Mouse (Mus musculus) testis, postnatal 10 days (tissue): Measurements from ENCODE around the gene Trim26.
A peak's percentile ranks its signal among the peaks of the same experiment; 100 is the strongest.
"Not testable (repeated sequence)": the region's sequence is repeated elsewhere in the genome, so short reads cannot be mapped to it uniquely, and the experiment has no call there.

Source experiments
- DNase-seq: peaks from one replicate; pipeline ENCODE4 v3.0.0; 2021; ENCODE audit warnings: low spot score

The Trim26 gene

DNA sequence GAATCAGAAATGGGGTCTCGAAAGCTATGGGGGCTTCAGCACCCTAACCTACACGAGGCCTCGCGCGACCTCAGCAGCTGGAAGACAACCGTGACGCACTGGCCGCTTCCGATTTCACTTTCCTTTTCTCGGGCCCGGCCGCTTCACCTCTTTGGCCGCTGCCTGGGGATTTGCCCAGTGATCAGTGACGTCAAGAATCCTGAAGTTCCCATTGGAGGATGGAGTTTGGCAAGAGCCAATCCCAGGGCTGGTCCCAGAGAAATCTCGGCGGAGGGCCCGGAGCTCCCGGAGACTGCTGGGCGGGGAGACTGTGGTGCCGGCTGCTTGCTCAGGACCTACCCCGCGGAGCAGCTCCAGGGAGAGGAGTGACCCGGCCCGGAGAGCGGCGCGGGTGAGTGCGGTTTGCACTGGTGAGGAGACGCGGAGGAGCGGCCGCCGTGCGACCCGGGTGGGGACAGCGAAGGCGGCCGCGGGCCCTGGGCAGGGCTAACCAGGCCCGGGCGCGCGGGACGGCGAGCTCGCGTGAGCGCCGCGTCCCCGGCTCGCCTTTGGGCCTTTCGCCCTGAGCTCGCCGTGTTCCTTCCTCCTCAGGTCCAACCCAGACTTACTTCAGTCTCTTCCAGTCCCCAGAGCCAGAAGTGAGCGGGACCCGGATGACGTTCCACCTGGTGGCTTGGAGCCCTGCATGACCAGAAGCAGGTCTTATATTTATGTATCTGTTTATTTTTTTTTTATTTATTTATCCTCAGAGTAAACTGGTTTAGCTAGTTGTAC, at the start of gene Trim26:
Trim26 (plus strand) TSS at position 261 of the 774 bp plus-strand sequence.
- DNase-seq: peak; percentile 95

DNA sequence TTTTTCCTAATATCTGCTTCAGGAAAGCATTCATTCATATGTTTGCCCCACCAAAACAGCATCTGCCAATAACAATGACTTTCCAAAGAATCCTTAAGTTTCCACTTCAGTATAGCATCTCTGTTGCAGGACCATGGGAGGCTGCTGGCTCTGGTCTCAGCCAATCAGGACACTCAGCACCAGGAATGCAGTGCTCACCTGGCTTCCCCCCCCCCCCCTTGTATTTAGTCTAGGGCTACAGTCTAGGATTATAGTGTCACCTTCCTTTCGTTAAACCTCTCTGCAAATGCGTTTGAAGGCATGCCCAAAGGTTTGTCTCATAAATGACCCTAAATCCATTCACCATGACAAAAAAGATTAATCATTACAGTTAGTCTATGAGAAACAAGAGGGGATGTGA, 48.6 kb upstream of the Trim26 start:
- no peak for DNase-seq

DNA sequence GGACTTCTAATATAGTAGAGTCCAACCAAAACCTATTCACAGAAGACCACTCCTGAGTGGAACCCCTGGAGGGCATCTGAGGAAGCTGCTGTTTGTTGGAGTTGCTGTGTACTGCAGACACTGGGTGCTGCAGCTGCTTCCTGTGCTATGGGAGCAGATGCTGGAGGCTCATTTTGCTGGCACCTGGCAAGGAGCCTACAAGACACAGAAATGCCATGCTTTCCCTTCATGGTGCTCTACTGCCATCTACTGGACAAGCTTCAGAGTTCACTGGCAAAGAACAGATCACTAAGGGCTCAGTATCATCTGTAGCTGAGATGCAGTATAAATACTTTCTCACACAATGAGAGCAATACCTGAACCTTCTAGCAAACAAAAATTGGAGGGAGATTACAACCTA, 48.1 kb upstream of the Trim26 start:
- DNase-seq: peak; percentile 78

- no peak for DNase-seq
These were observed 37.4 kb upstream of the Trim26 start for GRCm38 (mm10) chr17:36799493-36799892.

DNA sequence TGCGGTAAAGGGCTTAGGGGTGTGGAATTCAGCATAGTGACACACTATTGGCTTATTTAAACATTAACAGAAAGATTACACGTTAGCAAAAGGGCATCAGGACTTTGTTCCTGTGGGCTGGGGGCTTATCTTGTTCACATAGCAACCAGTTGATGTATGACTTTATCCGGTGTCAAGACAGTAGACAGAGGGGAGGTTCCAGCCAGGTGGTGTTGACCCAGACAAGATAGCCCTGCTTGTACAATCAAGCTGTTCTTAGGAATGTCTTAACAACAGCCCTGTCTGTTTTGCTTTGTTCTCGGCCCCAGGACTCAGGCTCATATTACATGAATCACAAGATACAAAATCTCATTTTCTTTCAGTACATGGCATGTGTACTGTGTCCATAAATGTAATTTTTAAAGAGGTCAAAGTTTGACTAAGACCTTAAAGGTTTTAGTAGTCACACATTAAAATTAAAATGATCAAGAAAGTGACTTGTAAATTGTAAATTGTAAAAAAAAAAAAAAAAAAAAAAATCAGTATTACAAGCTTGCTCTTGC, 36.9 kb upstream of the Trim26 start:
- DNase-seq: not testable (repeated sequence)

DNA sequence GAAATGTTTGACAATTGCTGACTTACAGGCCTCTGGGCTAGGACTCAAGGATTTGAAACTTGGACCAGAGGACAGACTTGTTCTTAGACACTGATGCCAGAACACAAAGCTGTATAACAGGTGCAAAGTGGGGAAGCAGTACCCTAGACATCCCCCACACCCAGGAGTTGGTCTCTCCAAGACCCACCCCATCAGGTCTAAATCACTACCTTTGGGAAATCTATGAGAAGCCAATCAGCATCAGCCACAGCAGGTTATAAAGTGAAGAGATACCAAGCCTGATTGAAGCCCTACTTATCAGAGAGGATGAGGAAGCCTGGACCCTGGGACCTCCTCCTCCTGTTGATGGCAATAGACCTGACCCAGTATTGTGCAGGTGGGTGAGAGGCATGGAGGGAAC, 25.1 kb upstream of the Trim26 start, which contains the start of gene H2-M10.6:
H2-M10.6 (plus strand) TSS at position 301 of the 400 bp plus-strand sequence.
- no peak for DNase-seq

GRCm38 (mm10) chr17:36824005-36824404, 12.9 kb upstream of the Trim26 start:
- DNase-seq: peak; percentile 75

GRCm38 (mm10) chr17:36825525-36825924, 11.4 kb upstream of the Trim26 start:
- DNase-seq: no peak

DNA sequence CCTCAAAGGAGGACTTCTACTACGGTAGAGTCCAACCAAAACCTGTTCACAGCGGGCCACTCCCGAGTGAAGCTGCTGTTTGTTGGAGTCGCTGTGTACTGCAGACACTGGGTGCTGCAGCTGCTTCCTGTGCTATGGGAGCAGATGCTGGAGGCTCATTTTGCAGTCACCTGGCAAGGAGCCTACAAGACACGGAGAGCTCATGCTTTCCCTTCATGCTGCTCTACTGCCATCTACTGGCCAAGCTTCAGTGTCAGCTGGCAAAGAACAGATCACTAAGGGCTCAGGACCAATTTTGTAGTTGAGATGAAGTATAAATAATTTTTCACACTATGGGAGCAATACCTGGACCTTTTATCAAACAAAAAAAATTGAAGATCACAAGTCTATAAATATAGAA, 10.9 kb upstream of the Trim26 start:
- peak; percentile 91 for DNase-seq

DNA sequence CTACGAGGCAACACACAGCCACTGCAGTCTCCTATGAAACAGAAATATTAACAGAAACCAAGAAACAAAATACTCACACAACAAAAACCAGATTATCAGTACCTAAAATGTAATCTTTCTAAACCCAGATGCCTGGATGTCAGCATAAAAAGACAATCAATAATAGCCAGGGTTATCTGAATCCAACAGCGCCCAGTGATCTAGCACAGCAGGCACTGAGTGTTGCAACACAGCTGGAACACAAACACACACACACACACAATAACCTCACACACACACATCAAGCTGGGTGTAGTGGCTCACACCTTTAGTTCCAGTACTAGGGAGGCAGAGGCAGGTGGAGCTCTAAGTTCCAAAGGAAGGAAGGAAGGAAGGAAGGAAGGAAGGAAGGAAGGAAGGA, 8.4 kb upstream of the Trim26 start:
- DNase-seq: no peak

DNA sequence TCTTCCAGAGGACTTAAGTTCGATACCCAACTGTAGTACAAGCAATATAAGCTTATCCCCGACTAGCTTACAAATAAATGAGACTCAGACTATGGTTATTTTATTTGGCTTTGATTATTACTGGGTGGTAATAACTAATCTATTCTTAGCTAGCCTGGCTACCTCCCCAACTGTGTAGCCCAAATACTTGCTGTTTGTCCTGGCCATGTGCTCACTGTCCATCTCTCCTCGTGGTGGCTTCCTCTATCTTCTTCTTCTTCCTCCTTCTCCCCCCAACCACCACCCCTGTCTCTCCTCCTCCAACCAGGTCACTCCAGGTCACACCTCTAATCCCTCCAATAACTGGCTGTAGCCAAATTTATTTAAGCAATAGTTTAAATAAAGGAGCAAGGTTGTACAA, 6.5 kb upstream of the Trim26 start:
- no peak for DNase-seq

DNA sequence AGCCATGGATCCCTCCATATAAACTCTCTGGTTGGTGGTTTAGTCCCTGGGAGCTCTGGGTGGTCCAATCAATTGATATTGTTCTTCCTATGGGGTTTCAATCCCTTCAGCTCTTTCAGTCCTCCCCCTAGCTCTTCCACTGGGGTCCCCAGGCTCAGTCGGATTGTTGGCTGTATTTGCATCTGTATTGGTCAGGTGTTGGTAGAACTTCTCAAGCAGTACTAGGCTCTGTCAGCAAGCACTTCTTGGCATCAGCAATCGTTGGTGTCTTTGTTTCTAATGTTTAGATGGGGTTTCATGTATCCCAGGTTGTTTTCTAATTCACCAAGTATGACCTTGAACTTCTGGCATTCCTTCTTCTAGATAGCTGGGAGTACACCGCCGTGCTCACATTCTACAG, 4.2 kb upstream of the Trim26 start:
- DNase-seq: no peak

GRCm38 (mm10) chr17:36835591-36836426, 1.1 kb upstream of the Trim26 start:
- DNase-seq: peak; percentile 81

- no peak for DNase-seq
These were observed 514 bp upstream of the Trim26 start for GRCm38 (mm10) chr17:36836427-36836812.

GRCm38 (mm10) chr17:36839001-36839400, 2.1 kb downstream of the Trim26 start:
- no peak for DNase-seq

GRCm38 (mm10) chr17:36839931-36840330, 3.0 kb downstream of the Trim26 start:
- DNase-seq: no peak

- no peak for DNase-seq
These were observed 4.1 kb downstream of the Trim26 start for GRCm38 (mm10) chr17:36840961-36841445.

- no peak for DNase-seq
These were observed 6.8 kb downstream of the Trim26 start for GRCm38 (mm10) chr17:36843696-36844095.

- peak; percentile 60 for DNase-seq
These were observed 7.4 kb downstream of the Trim26 start for GRCm38 (mm10) chr17:36844286-36844719.

DNA sequence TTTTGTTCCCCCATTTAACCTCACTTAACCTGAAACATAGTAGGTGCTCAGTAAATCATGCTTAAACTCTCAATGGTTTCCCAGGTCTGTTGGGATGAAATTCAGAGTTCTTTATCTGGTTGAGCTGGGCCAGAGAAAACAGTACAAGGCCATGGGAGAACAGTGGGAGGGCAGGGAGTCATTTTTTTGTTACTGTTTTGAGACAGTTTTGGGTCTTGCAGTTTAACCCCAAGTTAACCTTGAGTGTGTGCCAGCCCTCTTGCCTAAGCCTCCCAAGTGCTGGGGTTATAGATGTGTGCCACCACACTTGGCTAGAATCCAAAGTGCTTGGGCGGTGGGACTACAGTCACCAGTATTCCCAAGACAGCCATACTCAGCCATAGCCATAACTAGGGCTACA, 7.8 kb downstream of the Trim26 start:
- peak; percentile 67 for DNase-seq

- no peak for DNase-seq
These were observed 12.0 kb downstream of the Trim26 start for GRCm38 (mm10) chr17:36848911-36849310.

- DNase-seq: no peak
These were observed 13.1 kb downstream of the Trim26 start for GRCm38 (mm10) chr17:36849992-36850391.

GRCm38 (mm10) chr17:36851200-36851599, 14.3 kb downstream of the Trim26 start:
- no peak for DNase-seq
